Mouse (Mus musculus) ES-E14 (cell line): Measurements from ENCODE around the gene Zdhhc14. TPM values are rescaled to one million over a fixed set of nuclear protein-coding genes. Genes with fewer than 3 reads are reported as not detected.

Experiments used
- DNase-seq: peaks from one replicate; pipeline ENCODE4 v3.0.0-alpha.2; 2013; ENCODE audit warnings: low read depth, low spot score
- H3K27ac ChIP-seq: 2 replicates; pipeline ENCODE4 v1.5.1; 2012; ENCODE audit warnings: low read depth, mild to moderate bottlenecking, low read length, moderate library complexity, mixed read lengths; ENCODE audit not compliant: poor library complexity, insufficient read depth, severe bottlenecking
- H3K36me3 ChIP-seq: 2 replicates; pipeline ENCODE4 v1.6.1; 2012; ENCODE audit warnings: mild to moderate bottlenecking, low read length, moderate library complexity, mixed read lengths; ENCODE audit not compliant: control insufficient read depth, poor library complexity, insufficient read depth, severe bottlenecking
- H3K4me1 ChIP-seq, 2 experiments: fragments of 150-350 bp in 1 of 2; sonication (generic) in 1 of 2; 2 replicates each; pipeline ENCODE4 v1.6.1; 2012; ENCODE audit warnings: low read length in 2 of 2, mild to moderate bottlenecking in 1 of 2, mixed read lengths in 1 of 2; ENCODE audit not compliant: control insufficient read depth in 2 of 2, insufficient read depth in 2 of 2, poor library complexity in 1 of 2
- H3K4me3 ChIP-seq, 2 experiments: fragments of 150-350 bp in 1 of 2; sonication (generic) in 1 of 2; 2 replicates each; pipeline ENCODE4 v1.5.1; 2012; ENCODE audit warnings: low read length in 2 of 2, low read depth in 1 of 2, mild to moderate bottlenecking in 1 of 2, mixed read lengths in 1 of 2; ENCODE audit not compliant: insufficient read depth in 1 of 2, poor library complexity in 1 of 2, severe bottlenecking in 1 of 2
- H3K9ac ChIP-seq: 2 replicates; pipeline ENCODE4 v1.6.1; 2012; ENCODE audit warnings: low read depth, mild to moderate bottlenecking, low read length, mixed read lengths; ENCODE audit not compliant: poor library complexity, insufficient read depth, severe bottlenecking
- H3K9me3 ChIP-seq: fragments of 150-350 bp; sonication (generic); 2 replicates; pipeline ENCODE4 v1.6.1; 2012; ENCODE audit warnings: low read depth, mild to moderate bottlenecking, low read length; ENCODE audit not compliant: control insufficient read depth, insufficient read depth
- CHD2 ChIP-seq: IDR thresholded peaks from 2 replicates; pipeline ENCODE4 v1.6.1; 2014; ENCODE audit warnings: mild to moderate bottlenecking, low read depth, low read length, inconsistent platforms
- HCFC1 ChIP-seq: IDR thresholded peaks from 2 replicates; pipeline ENCODE4 v1.6.1; 2012; ENCODE audit warnings: low read length, inconsistent platforms, borderline replicate concordance; ENCODE audit not compliant: insufficient read depth
- MAFK ChIP-seq: IDR thresholded peaks from 2 replicates; pipeline ENCODE4 v1.6.1; 2014; ENCODE audit warnings: mild to moderate bottlenecking, low read depth, low read length, inconsistent platforms; ENCODE audit not compliant: insufficient read depth
- ZC3H11A ChIP-seq: IDR thresholded peaks from 2 replicates; pipeline ENCODE4 v1.6.1; 2012; ENCODE audit warnings: low read depth, mild to moderate bottlenecking, inconsistent platforms, low read length, borderline replicate concordance
- ZNF384 ChIP-seq: IDR thresholded peaks from 2 replicates; pipeline ENCODE4 v1.6.1; 2012; ENCODE audit warnings: low read depth, low read length, inconsistent platforms
- in situ Hi-C, 2 experiments: fragments of 600-800 bp; cut with MboI; formaldehyde crosslinking; loops; one replicate each; pipeline ENCODE4 v1.15.1; 2025; ENCODE audit warnings: low sequenced_read_pairs in 2 of 2, inconsistent platforms in 1 of 2; ENCODE audit not compliant: unreplicated experiment in 2 of 2
- total RNA-seq: library from RNA; depleted of rRNA; stranded (reverse); fragments of 300-350 nt; gene quantifications from 2 replicates; pipeline ENCODE4 v1.2.3, GENCODE M21; 2012; rRNA removed

The Zdhhc14 gene
- 0.76 and 1.3 TPM in 2 replicates for total RNA-seq

DNA sequence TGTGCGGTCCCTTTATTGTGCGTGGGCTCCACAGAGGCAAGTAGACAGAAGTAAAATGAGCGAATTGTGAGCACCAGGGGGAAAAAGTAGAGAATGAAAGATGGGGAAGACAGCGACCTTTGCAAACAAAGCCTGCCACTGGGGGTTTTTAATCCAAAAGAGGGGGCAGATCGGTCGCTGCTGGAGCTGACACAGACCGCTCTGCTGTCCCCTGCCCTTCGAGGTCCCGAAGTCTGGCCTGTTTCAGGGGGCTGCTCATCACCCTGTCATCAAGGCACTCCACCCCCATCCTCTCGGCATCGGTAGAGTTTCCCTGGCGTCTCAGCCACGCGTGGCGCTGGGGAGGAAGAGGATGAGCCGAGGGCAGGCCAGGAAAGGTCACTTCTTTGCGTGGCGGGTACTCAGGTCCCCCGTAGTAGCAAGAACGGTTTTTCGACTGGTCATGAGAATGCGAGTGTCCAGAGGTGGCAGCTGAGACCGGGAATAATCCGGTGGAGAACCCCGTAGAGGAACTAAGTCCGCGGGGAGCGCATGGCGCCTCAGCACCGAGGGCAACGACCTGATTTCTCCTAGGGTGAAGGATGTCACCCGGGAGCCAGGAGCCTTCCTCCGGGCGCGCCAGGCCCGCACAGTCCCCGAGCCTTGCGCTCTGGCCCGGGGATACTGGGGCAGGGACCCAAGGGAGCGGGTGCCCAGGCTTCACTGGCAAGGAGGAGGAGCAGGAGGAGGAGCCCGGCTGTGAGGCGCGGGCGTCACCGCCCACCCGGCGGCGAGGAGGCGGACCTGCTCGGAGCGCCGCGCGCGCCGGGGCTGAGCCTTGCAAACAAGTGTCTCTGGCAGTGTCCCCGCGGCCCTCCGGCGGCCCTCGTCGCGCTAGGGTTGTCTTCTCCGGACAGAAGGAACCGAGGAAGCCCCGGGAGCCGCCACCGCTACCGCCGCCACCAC is at the start of gene Zdhhc14:
TSS of gene Zdhhc14 (plus strand) at position 757 of the 945 bp plus-strand sequence.
- no peak for DNase-seq
- Histone ChIP-seq H3K4me3 (peak within 1 kb of the TSS; percentile 80 to 86), H3K27ac (no peak within 1 kb of the TSS), H3K4me1 (0 out of 4 replicates have a peak, but pooled peaks cover 0 to 2% of the 10 kb centered on the region in 2 experiments), H3K9me3 (no peaks in the 10 kb centered on the region), H3K36me3 (no peaks in the 10 kb centered on the region), H3K9ac (peak within 1 kb of the TSS; percentile 71)
- in situ Hi-C loops: no loop called here
- no peak for TF ChIP-seq CHD2
- no peak for TF ChIP-seq MAFK
- no peak for TF ChIP-seq HCFC1
- TF ChIP-seq ZNF384: no peak
- TF ChIP-seq ZC3H11A: no peak

DNA sequence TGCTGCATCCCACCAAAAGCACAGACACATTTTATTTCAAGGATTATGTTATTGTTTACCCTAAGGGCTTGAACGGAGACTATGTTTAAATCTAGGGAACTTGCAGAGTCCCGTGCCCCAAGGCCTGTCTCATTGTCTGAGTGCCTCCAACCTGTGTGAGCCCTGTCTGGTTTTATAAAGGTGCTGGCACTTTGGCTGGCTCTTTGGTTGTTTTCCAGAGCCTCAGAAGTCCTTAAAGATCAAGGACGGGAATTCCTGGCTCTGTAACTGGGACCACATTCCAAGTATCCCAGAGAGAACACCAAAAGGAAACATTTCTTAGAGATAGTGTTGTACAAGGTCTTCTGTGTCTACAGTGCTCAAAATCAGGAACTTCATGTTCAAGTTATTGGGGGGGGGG is 49.1 kb upstream of the Zdhhc14 start:
- in situ Hi-C loops: no loop called here

DNA sequence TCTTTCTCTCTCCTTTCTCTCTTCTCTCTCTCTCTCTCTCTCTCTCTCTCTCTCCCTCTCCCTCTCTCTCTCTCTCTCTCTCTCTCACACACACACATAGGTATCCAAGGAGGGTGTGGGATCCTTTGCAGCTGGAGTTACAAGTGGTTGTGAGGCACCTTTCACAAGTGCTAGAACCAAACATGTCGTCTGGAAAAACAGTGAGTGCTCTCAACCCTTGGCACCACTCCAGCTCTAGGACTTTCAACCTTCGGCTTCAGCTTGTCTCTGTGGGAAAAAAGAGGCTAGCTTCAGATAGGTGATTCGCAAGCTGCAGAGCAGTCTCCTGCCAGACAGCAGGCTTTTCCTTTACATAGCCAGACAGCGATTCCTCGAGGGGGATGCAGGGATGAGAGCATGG is 48.6 kb upstream of the Zdhhc14 start:
- no peak overlapping the region for H3K9ac ChIP-seq
- no peak for TF ChIP-seq HCFC1
- TF ChIP-seq CHD2: no peak
- no peak for TF ChIP-seq MAFK
- no peaks in the 10 kb centered on the region for H3K4me1 ChIP-seq
- H3K4me3 ChIP-seq: no peak overlapping the region
- no peaks in the 10 kb centered on the region for H3K36me3 ChIP-seq
- no peaks in the 10 kb centered on the region for H3K9me3 ChIP-seq
- no peak overlapping the region for H3K27ac ChIP-seq
- DNase-seq: no peak
- in situ Hi-C loops: no loop called here

More for the DNA sequence above, 49.1 kb upstream of the Zdhhc14 start:
- H3K9ac ChIP-seq: no peak overlapping the region
- no peak overlapping the region for H3K4me3 ChIP-seq
- TF ChIP-seq HCFC1 (no peak), MAFK (no peak), ZC3H11A (no peak), CHD2 (no peak), ZNF384 (no peak)
- no peaks in the 10 kb centered on the region for H3K4me1 ChIP-seq
- no peaks in the 10 kb centered on the region for H3K36me3 ChIP-seq
- no peak for DNase-seq
- no peaks in the 10 kb centered on the region for H3K9me3 ChIP-seq
- H3K27ac ChIP-seq: no peak overlapping the region

DNA sequence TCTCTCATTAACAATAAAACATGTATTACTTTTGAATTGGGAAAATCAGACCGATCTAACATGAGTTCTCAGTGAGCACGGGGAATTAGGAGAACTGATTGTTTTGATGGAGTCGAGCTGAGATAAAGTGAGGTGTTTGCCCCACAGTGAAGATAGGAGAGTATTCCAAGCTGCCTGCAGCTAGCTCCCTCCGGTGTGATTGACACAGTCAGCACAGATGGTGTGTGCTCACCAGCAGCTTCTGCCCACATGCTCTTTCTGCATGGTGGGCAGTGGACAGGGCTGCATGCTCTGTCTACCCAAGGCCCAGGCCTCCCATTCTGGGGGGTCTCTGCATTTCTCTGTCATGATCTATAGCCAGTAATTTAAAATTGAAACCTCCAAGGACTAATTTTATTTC is 38.7 kb upstream of the Zdhhc14 start:
- DNase-seq: no peak
- TF ChIP-seq HCFC1 (no peak), ZNF384 (no peak)
- no peaks in the 10 kb centered on the region for H3K36me3 ChIP-seq
- no peak overlapping the region for H3K27ac ChIP-seq
- no peak overlapping the region for H3K4me3 ChIP-seq
- no peak overlapping the region for H3K9ac ChIP-seq
- in situ Hi-C loops: no loop called here
- no peaks in the 10 kb centered on the region for H3K9me3 ChIP-seq
- no peaks in the 10 kb centered on the region for H3K4me1 ChIP-seq

DNA sequence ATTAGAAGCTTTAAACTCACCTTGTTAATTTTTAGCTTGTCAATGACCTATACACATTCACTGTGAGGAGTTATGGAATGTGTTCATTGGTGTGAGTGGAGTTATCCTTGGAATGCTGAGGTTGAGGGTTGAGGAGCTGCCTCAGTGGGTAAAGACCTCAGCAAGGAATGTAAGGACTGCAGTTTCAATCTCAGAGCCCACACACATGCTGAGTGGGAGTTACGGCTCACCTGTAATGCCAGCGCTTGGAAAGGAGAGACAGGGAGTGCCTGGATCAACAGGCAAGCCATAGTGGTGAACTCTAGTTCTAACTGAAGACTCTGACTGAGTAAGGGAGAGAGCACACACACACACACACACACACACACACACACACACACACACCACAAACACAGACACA is 28.4 kb upstream of the Zdhhc14 start:
- no peak overlapping the region for H3K4me3 ChIP-seq
- no peak for TF ChIP-seq HCFC1
- TF ChIP-seq ZNF384: no peak
- TF ChIP-seq MAFK: no peak
- no peak for TF ChIP-seq ZC3H11A
- no peak for TF ChIP-seq CHD2
- no peaks in the 10 kb centered on the region for H3K4me1 ChIP-seq
- no peak overlapping the region for H3K27ac ChIP-seq
- no peak overlapping the region for H3K9ac ChIP-seq
- in situ Hi-C loops: no loop called here
- no peak for DNase-seq
- no peaks in the 10 kb centered on the region for H3K9me3 ChIP-seq
- H3K36me3 ChIP-seq: no peaks in the 10 kb centered on the region
